Mouse (Mus musculus) hindbrain, embryonic 10.5 days (tissue): ENCODE measurements around the gene Astn1. TPM values are rescaled to one million over a fixed set of nuclear protein-coding genes. Genes with fewer than 3 reads are reported as not detected.

Source experiments
- DNase-seq: peaks from one replicate; pipeline ENCODE4 v3.0.0-alpha.2; 2017; ENCODE audit warnings: low spot score
- H3K27ac ChIP-seq: fragments of 300-500 bp; sonication (generic); 2 replicates; pipeline ENCODE4 v1.5.1; 2016; ENCODE audit warnings: mild to moderate bottlenecking, moderate library complexity
- H3K27me3 ChIP-seq: fragments of 300-500 bp; sonication (generic); 2 replicates; pipeline ENCODE4 v1.6.1; 2016; ENCODE audit warnings: mild to moderate bottlenecking; ENCODE audit not compliant: poor library complexity, insufficient read depth, severe bottlenecking
- H3K36me3 ChIP-seq: fragments of 300-500 bp; sonication (generic); 2 replicates; pipeline ENCODE4 v1.6.1; 2016; ENCODE audit warnings: mild to moderate bottlenecking, moderate library complexity
- H3K4me1 ChIP-seq: fragments of 300-500 bp; sonication (generic); replicated peaks from 2 replicates; pipeline ENCODE4 v1.6.1; 2016; ENCODE audit warnings: mild to moderate bottlenecking
- H3K4me3 ChIP-seq: fragments of 300-500 bp; sonication (generic); 2 replicates; pipeline ENCODE4 v1.5.1; 2016; ENCODE audit warnings: mild to moderate bottlenecking, moderate library complexity
- H3K9me3 ChIP-seq: fragments of 300-500 bp; sonication (generic); 2 replicates; pipeline ENCODE4 v1.6.1; 2016; ENCODE audit warnings: mild to moderate bottlenecking, moderate library complexity
- WGBS: fragments of 180-500 bp; shearing (Covaris S2); methylation state at CpG from one replicate; pipeline ENCODE4 v1.1.7; 2016; 5-methylcytosine and 5-hydroxymethylcytosine counted together
- polyA plus RNA-seq: library from polyadenylated mRNA; unstranded; fragments of >200 nt; fragmentation: Nextera tagmentation; extraction: Ambion mirVana; gene quantifications from 2 replicates; pipeline ENCODE4 v1.2.1, GENCODE M21; 2016

Gene Astn1
- polyA plus RNA-seq, 1 experiment from 2014 or later: 9.1 TPM

DNA sequence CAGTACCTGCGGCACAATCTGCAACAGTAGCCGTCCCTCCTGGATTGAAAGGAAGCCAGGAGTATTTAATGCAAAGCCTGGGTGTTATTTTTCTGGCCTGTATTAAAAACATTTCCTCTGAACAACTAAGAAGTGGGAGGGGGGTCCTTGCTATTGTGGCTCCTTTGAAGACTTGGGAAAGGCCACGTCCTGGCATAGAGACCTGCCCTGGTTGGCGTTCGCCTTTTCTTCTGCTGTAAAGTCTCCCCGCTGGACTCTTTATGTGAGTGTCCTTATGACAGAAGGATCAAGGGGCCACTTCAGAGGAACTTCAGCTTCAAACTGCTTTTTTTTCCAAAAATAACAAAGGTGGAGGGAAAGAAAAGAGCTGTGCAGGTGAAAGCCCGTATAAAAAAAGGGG lies 85.9 kb downstream of the Astn1 start:
- 80% methylated on average over 7 of the region's 7 CpGs for WGBS
- DNase-seq: no peak

DNA sequence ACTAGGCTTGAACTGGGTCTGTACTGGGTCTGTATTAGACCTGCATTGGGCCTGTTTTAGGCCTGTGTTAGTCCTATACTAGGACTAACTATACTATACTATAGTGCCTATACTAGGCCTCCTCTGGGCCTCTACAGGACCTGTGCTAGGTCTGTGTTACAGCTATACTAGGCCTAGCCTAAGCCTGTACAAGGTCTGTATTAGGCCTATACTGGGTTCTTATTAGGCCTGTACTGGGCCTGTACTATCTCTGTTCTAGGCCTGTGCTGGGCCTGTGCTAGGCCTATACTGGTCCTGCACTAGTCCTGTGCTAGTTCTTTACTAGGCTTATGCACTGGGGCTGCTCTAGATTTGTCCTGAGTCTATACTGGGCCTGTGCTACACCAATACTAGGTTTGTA lies 90.6 kb downstream of the Astn1 start:
- Histone ChIP-seq H3K27me3 (no peaks in the 10 kb centered on the region), H3K36me3 (no peaks in the 10 kb centered on the region)
- DNase-seq: no peak

More for the DNA sequence above, 85.9 kb downstream of the Astn1 start:
- H3K4me3 ChIP-seq: no peak overlapping the region
- H3K4me1 ChIP-seq: no peaks in the 10 kb centered on the region
- no peaks in the 10 kb centered on the region for H3K27me3 ChIP-seq
- H3K27ac ChIP-seq: no peak overlapping the region
- no peaks in the 10 kb centered on the region for H3K9me3 ChIP-seq
- no peaks in the 10 kb centered on the region for H3K36me3 ChIP-seq

DNA sequence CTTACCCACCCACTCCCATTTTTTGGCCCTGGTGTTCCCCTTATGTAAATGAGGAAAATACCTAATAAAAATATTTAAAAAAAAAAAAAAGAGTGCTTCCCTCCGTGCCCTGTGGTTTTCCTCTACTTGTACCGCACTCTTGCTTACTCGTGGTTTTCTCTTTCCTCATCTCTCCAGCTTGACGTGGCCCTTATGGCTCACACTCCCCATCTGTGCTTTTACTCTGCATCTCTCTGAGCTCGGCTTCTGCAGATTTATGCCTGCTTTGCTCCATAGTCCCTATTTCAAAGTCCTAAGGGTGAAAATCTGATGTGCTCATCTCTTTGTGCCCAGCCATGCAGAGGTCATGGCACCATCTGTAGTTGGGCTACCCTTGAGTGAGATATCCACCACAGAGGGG lies 91.5 kb downstream of the Astn1 start:
- H3K36me3 ChIP-seq: no peaks in the 10 kb centered on the region
- H3K27me3 ChIP-seq: no peaks in the 10 kb centered on the region
- H3K4me3 ChIP-seq: no peak overlapping the region
- no peak for DNase-seq
- no peaks in the 10 kb centered on the region for H3K4me1 ChIP-seq
- H3K27ac ChIP-seq: no peak overlapping the region
- no peaks in the 10 kb centered on the region for H3K9me3 ChIP-seq
- WGBS: 93% methylated on average over 5 of the region's 5 CpGs

More for the DNA sequence above, 90.6 kb downstream of the Astn1 start:
- Histone ChIP-seq H3K27ac (no peak overlapping the region), H3K9me3 (no peaks in the 10 kb centered on the region), H3K4me1 (no peaks in the 10 kb centered on the region), H3K4me3 (no peak overlapping the region)

DNA sequence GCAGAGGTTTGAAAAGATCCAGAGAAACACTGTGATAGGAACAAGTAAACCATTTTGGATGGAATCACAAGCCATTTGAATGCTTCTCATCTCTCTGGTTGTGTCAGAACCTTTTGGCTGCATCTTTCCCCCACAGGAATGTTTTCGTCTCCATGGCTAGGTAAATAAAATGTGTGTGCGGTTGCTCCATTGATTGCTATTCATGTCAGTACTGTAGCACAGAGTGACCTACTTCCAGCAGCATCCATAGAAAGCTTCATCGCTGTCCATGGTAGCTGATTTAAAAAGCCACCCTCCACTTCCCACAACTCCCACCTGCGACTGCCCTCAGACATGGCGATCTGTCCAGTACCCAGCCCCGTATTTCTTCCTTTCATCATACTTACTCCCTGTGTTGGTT lies 101.9 kb downstream of the Astn1 start:
- no peak overlapping the region for H3K27ac ChIP-seq
- H3K4me1 ChIP-seq: no peaks in the 10 kb centered on the region
- DNase-seq: peak; percentile 4
- no peak overlapping the region for H3K4me3 ChIP-seq
- no peaks in the 10 kb centered on the region for H3K36me3 ChIP-seq
- H3K9me3 ChIP-seq: no peaks in the 10 kb centered on the region
- WGBS: 75% methylated on average over 6 of the region's 6 CpGs
- H3K27me3 ChIP-seq: no peaks in the 10 kb centered on the region

DNA sequence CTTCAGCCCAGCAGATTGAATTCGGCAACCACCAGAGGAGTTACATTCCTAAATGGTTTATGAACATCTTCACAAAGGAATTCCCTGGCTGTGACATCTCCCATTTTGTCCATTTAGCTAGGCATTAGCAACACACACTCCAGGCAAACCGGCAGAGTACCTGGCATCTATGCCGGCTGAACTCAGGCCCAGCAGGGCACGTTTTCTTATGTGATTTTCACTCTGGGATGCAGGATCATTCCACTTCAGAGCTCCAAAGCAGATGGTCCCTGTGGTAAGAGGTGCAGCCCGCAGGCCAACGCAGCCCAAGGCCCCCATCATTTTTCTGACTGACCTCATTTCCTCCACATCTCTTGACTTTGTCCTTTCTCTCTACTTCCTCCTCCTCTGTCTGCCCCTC lies 103.2 kb downstream of the Astn1 start:
- Histone ChIP-seq H3K9me3 (no peaks in the 10 kb centered on the region), H3K36me3 (no peaks in the 10 kb centered on the region), H3K4me1 (no peaks in the 10 kb centered on the region), H3K4me3 (no peak overlapping the region), H3K27ac (no peak overlapping the region), H3K27me3 (no peaks in the 10 kb centered on the region)
- 69% methylated on average over 6 of the region's 6 CpGs for WGBS
- DNase-seq: no peak

DNA sequence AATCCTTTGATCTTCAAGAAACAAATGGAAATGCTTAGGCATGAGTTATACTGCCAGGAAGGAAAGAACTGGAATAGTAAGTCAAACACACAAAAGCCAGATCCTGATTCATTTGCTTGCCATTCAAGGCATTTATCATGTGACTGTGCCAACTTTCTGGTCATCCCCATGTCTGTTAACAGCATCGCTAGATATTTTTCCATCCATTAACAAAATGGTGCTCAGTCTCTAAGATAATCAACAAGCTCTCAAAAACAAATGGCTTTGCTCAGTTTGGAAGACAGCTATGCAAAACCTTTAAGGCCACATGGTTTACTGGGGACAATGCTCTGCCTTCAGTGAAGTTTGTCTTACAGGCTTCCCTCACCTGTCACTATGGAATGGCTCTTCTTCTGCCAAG lies 115.8 kb downstream of the Astn1 start:
- Histone ChIP-seq H3K9me3 (no peaks in the 10 kb centered on the region), H3K27me3 (no peaks in the 10 kb centered on the region), H3K4me1 (no peaks in the 10 kb centered on the region), H3K4me3 (no peak overlapping the region), H3K36me3 (0 out of 2 replicates have a peak, but pooled peaks cover under 1% of the 10 kb centered on the region), H3K27ac (no peak overlapping the region)
- no peak for DNase-seq
- WGBS: 93% methylated on average over 1 of the region's 1 CpGs

DNA sequence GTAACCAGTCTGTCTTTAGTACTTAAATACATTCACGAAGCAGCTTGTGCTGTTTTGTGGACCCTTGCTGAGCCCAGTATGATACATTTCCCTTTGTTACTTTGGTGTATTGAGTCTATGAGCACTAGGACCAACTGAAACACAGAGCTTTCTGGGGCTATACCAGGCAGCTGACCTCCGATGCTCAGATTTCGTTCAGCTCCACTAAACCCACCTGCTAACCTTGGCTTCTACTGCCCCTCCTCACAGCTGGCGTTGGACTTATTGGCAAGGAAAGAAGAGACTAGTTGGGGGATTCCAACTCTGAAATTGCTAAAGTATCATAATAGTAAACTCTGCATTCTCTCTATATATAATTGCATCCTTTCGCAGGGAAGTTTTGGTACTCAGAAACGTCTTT lies 118.2 kb downstream of the Astn1 start:
- Histone ChIP-seq H3K27me3 (no peaks in the 10 kb centered on the region), H3K9me3 (no peaks in the 10 kb centered on the region), H3K4me1 (no peaks in the 10 kb centered on the region), H3K36me3 (no peaks in the 10 kb centered on the region), H3K4me3 (no peak overlapping the region), H3K27ac (no peak overlapping the region)
- 82% methylated on average over 6 of the region's 6 CpGs for WGBS
- no peak for DNase-seq

DNA sequence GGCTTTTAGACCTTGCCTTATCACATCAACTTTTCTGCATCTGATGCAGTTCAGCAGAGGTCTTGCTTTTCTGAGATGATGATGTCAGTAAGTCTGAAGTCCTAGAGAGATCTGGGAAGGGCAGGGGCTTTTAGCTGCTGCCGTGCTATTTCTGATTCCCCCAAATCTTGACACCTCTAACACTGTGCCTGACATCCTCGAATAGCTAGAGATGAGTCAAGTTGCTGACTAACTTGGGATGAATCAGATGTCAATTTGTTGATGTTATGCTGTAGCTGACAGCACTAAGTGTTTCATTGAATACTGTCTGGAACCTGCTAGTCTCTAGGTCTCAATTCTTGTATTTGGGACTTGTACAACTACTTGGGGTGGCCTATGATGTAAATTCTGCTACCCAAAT lies 121.7 kb downstream of the Astn1 start:
- no peak overlapping the region for H3K4me3 ChIP-seq
- WGBS: 86% methylated on average over 2 of the region's 2 CpGs
- DNase-seq: no peak
- H3K36me3 ChIP-seq: no peaks in the 10 kb centered on the region
- H3K4me1 ChIP-seq: peaks cover 4% of the 10 kb centered on the region
- H3K27ac ChIP-seq: no peak overlapping the region
- H3K9me3 ChIP-seq: no peaks in the 10 kb centered on the region
- H3K27me3 ChIP-seq: no peaks in the 10 kb centered on the region

DNA sequence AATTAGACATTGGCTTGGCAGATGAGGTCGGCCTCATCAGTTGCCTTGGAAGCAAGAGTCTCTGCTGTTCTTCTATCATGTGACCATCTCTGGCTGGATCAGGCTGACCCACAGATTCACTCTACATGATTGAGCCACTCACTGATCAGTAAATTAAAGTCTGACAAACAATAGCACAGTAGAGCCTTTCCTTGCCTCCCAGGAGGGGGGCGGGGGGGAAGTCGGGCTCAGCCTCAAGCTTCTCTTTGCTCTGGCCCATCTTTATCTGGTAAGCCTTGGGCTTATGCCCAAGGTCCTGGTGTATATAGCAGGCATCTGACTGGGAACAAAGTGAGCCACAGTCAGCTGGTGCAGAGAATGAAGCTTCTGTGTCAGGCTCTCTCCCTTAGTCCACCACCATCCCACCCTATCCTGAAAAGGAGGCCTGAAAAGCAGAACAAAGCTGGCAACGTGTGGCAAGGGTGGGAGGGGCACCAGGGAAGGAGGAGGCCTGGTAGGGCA lies 127.5 kb downstream of the Astn1 start:
- no peaks in the 10 kb centered on the region for H3K9me3 ChIP-seq
- no peaks in the 10 kb centered on the region for H3K27me3 ChIP-seq
- no peaks in the 10 kb centered on the region for H3K36me3 ChIP-seq
- no peak overlapping the region for H3K4me3 ChIP-seq
- peak; percentile 28 for DNase-seq
- H3K27ac ChIP-seq: peak overlapping the region; percentile 84
- H3K4me1 ChIP-seq: peaks cover 29% of the 10 kb centered on the region
- 28% methylated on average over 4 of the region's 4 CpGs for WGBS

DNA sequence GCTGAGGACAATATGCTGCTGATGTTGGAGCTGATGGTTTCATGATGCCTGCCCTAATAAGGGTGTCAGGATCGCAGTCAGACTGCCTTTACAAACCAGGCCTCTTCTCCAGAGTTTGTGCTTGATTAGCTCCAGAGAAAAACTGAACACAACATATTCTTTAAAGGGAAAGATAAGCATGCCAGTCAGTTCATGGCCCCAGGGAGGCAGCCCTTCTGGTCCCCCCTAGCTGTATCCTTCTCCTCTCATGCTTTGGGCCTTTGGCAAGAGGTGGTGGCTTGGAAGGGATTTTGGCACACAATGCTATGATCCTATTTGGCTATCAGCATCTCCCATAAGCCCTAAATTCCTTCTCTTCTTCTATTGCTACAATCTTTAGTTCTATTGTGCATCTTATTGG lies 128.1 kb downstream of the Astn1 start:
- WGBS: 46% methylated on average over 1 of the region's 1 CpGs
- Histone ChIP-seq H3K4me1 (peaks cover 29% of the 10 kb centered on the region), H3K36me3 (no peaks in the 10 kb centered on the region), H3K27me3 (no peaks in the 10 kb centered on the region), H3K4me3 (no peak overlapping the region), H3K9me3 (no peaks in the 10 kb centered on the region), H3K27ac (peak overlapping the region; percentile 84)
- DNase-seq: no peak

DNA sequence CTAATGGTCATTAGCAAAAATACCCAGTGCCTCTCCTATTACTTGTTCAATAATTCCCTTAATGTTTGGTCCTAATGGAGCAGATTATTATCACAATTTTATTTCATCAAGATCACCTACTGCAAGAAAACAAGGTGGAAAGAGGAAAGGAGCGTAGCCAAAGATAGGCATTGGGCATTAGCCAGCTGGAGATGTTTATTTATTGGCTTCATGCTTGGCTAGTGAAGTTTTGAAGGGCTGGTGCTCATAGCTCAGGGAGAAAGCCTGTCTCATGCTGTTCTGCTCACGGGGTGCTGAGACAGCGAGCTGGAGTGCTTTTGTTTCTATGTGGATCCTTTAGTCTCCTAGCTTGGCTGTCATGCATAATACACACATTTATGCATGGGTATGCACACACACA lies 131.2 kb downstream of the Astn1 start:
- Histone ChIP-seq H3K4me3 (no peak overlapping the region), H3K27ac (no peak overlapping the region), H3K27me3 (no peaks in the 10 kb centered on the region), H3K9me3 (no peaks in the 10 kb centered on the region), H3K36me3 (no peaks in the 10 kb centered on the region), H3K4me1 (peaks cover 29% of the 10 kb centered on the region)
- WGBS: 43% methylated on average over 3 of the region's 3 CpGs
- DNase-seq: no peak

DNA sequence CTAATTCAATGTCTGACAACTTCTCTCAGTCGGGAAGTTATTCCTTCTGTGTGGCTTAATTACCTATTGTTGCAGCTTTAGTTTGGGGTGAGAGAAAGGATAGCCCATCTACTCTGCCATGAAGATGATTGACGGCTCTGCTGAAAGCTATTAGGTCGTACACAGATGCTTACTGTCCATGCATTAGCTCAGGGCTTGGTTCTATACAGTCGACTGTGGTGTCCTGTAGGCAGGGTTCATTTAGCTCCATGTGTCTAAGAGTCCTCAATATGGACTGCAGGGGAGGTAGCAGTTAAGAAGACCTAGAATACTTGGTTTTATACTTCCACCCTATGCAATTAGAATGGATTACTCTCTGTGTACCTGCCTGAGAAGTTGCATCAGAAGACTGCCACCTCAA lies 138.1 kb downstream of the Astn1 start:
- no peak overlapping the region for H3K4me3 ChIP-seq
- peaks cover 20% of the 10 kb centered on the region for H3K4me1 ChIP-seq
- 54% methylated on average over 4 of the region's 4 CpGs for WGBS
- peaks cover 2% of the 10 kb centered on the region for H3K36me3 ChIP-seq
- no peaks in the 10 kb centered on the region for H3K27me3 ChIP-seq
- no peak for DNase-seq
- H3K27ac ChIP-seq: no peak overlapping the region
- H3K9me3 ChIP-seq: no peaks in the 10 kb centered on the region

DNA sequence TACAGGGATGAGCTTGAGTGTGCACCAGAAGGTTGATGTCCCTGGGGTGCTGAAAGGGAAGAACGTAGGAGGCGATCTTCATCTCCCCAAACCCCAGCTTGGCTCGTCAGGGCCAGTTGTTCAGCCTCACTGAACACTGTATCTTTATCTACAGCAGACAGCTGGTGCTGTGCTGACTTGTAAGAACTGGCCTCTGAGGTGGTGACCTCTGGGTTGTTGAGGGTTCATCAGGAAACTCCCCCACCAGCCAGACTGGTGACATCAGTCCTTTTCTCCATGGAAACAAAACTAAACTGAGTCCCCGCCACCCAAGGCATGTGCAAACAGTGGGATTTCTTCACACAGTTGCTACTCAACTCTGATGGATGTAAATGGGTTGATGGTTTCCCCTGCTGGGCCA lies 138.9 kb downstream of the Astn1 start:
- peak; percentile 42 for DNase-seq
- WGBS: 24% methylated on average over 4 of the region's 4 CpGs
- Histone ChIP-seq H3K27me3 (no peaks in the 10 kb centered on the region), H3K4me3 (no peak overlapping the region), H3K4me1 (peaks cover 20% of the 10 kb centered on the region), H3K27ac (peak overlapping the region; percentile 23; the same call in 1 of the 2 replicates), H3K36me3 (peaks cover 11% of the 10 kb centered on the region), H3K9me3 (no peaks in the 10 kb centered on the region)

DNA sequence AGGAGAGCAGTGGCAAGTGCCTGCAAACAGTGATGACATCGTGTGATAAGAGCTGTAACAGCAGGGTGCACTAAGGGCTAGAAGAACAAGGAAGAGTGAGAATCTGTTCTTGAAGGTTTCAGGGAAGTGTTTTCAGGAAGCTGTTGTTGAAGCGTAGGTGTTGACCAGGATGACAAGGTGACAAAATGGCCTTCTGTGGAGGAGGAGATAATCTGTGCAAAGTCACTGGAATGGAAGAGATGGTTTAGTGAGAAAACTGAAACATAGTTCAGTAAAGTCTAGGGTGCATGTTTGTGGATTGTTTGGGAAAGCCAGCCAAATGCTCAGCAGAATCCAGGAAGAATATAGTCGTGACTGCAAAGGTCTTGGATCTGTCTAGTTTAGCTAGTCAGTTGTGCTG lies 145.5 kb downstream of the Astn1 start:
- DNase-seq: no peak
- Histone ChIP-seq H3K27me3 (no peaks in the 10 kb centered on the region), H3K9me3 (no peaks in the 10 kb centered on the region), H3K4me3 (no peak overlapping the region), H3K4me1 (no peaks in the 10 kb centered on the region), H3K27ac (no peak overlapping the region), H3K36me3 (peaks cover 34% of the 10 kb centered on the region)
- whole genome bisulfite sequencing: 72% methylated on average over 3 of the region's 3 CpGs
